Comparison of ENCODE assay signal across 18 mouse cellular contexts in the genomic region with DNA sequence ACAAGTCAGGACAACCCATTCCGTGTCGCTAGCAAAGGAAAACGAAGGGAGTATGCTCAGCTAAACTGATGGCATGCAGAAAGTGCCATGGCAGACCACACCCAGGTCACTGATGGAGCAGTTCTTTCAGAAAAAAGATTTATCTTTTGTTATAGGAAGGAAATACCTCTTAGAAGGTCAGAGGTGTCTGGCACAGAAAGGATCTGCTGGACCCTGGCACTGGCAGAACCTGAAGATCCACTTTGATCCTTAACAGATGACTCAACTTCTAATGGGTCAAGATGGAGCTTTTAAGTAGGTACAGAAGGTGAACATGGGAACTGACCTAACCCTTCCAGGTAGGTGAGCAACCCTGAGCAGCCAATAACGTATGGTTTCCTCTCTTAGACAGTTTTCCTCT. TPM values are rescaled to one million over a fixed set of nuclear protein-coding genes. Genes with fewer than 3 reads are reported as not detected.
"Had no signal": no experiment of that assay in that cellular context is flagged by ENCODE, and none has a peak within 500 bp of the region (broad histone marks: within the 10 kb centered on the region; RNA-seq: fewer than 3 reads in every experiment).

No protein-coding gene starts in this region.

- DNase-seq: retina, postnatal 1 day; right cerebral cortex, adult 18-20 months; right cerebral cortex, postnatal 14 days; right cerebral cortex, postnatal 25 days; right cerebral cortex, postnatal 4 days; spleen, adult 18-20 months; thymus, adult 18-20 months; thymus, adult 2 months; thymus, postnatal 14 days; thymus, postnatal 25 days; thymus, postnatal 36 days; thymus, postnatal 4 days had no signal

- H3K9ac ChIP-seq: neural tube, embryonic 12.5 days; neural tube, embryonic 13.5 days; neural tube, embryonic 15.5 days; stomach, embryonic 15.5 days had no signal

- H3K27me3 ChIP-seq: neural tube, embryonic 12.5 days; neural tube, embryonic 13.5 days; neural tube, embryonic 15.5 days; stomach, embryonic 15.5 days had no signal

- H3K4me1 ChIP-seq: neural tube, embryonic 12.5 days; neural tube, embryonic 13.5 days; neural tube, embryonic 15.5 days; stomach, embryonic 15.5 days had no signal

- H3K27ac ChIP-seq: neural tube, embryonic 12.5 days; neural tube, embryonic 13.5 days; neural tube, embryonic 15.5 days; stomach, embryonic 15.5 days; stomach, postnatal 0 days had no signal

- H3K4me3 ChIP-seq: neural tube, embryonic 12.5 days; neural tube, embryonic 13.5 days; neural tube, embryonic 15.5 days; stomach, embryonic 15.5 days had no signal

- H3K36me3 ChIP-seq: neural tube, embryonic 12.5 days; neural tube, embryonic 13.5 days; neural tube, embryonic 15.5 days; stomach, embryonic 15.5 days had no signal

- H3K4me2 ChIP-seq: neural tube, embryonic 12.5 days; neural tube, embryonic 13.5 days; neural tube, embryonic 15.5 days; stomach, embryonic 15.5 days had no signal

- H3K9me3 ChIP-seq: neural tube, embryonic 12.5 days; neural tube, embryonic 13.5 days; neural tube, embryonic 15.5 days; stomach, embryonic 15.5 days had no signal

RNA-seq across cellular contexts. Expression of gene Foxc1, which starts 29.4 kb away (rescaled TPM):
- total RNA-seq: neutrophil, adult 5-6 weeks had no signal
